Mouse (Mus musculus) brain, embryonic 18.5 days (tissue): ENCODE measurements around the gene Wfdc18.

Experiments
- DNase-seq: peaks from one replicate; pipeline ENCODE4 v3.0.0-alpha.2; 2012; ENCODE audit warnings: low read depth, low spot score

Gene Wfdc18

DNA sequence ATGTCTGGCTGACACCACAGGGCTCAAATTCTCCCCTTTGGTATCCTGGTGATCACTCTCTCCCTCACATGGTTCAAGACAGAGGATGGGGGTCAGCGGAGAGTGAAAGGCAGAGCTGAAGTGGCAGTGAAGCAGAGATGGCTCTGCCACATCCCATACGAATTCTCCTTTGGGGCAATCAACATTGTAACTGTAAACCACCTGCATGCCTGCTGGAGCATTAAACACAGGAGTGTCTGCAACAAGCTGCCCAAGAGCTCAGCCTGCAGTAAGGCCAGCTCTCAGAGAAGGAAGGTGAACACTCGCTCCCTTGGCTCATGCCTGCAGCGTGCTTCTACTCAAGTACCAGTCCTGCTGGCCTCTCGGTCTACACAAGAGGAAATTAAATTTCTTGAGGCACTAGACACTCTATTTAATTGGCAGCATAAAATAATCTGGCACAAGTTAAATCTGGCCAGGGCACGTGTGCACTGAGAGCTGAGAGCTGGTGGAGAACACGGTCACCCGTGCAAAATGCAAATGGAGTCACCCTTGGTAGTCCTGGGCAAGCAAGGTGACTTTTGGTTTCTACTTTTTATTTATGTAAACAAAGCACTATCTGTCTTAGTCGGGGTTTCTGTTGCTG lies 34.0 kb downstream of the Wfdc18 start:
- no peak for DNase-seq

DNA sequence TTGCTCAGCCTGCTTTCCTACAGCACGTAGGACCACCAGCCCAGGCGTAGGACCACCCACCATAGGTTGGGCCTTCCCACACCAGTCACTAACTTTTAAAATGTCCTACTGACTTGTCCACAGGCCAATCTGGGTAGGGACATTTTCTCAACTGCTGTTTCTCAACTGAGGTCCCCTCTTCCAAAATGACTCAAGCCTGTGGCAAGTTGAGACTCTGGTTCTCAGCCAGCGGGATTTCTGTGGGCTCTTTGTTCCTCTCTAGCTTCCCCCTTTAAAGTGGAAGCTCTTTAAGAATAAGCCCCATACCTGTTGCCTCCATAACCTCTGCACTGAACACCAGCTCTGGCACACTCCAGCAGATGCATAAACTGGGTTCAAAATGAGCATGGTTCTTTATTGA lies 34.7 kb downstream of the Wfdc18 start:
- DNase-seq = no peak

DNA sequence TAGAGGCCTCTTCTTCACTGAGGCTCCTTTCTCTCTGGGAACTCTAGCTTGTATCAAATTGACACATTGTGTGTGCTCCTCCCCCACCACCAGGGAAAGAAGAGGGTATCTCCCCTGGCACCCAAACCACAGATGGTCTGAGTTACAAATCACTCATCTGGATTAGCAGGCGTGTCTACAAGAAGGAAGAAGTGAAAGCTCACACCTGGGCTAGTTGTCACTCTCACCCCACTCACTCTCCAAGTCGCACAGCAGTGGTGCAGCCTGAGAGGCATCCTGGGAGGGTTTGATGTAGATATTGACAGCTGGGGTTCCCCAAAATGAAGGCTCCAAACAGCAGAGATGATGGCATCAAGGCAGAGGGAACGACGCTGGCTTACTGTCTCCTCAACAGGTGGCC lies 37.3 kb downstream of the Wfdc18 start:
- DNase-seq = no peak

DNA sequence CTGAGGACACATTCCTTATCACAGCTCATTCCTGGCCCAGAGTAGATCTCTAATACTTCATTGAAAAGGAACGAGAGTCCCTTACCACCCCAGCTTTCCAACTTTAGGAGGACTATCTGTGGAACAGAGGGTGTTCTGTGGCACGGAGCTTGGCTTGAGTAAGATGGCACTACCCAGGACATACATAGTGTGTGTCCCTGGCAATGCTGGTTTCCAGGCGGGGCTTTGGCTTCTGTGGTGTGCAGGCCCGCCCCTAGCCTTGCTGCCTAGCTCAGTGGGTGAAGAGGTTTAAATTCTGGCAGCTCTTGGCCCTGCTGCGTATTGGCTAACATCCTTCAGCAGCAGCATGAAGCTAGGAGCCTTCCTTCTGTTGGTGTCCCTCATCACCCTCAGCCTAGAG lies 37.9 kb downstream of the Wfdc18 start, which contains the start of gene Wfdc21:
Wfdc21 (plus strand) TSS at position 260 of the 400 bp plus-strand sequence.
- no peak for DNase-seq

DNA sequence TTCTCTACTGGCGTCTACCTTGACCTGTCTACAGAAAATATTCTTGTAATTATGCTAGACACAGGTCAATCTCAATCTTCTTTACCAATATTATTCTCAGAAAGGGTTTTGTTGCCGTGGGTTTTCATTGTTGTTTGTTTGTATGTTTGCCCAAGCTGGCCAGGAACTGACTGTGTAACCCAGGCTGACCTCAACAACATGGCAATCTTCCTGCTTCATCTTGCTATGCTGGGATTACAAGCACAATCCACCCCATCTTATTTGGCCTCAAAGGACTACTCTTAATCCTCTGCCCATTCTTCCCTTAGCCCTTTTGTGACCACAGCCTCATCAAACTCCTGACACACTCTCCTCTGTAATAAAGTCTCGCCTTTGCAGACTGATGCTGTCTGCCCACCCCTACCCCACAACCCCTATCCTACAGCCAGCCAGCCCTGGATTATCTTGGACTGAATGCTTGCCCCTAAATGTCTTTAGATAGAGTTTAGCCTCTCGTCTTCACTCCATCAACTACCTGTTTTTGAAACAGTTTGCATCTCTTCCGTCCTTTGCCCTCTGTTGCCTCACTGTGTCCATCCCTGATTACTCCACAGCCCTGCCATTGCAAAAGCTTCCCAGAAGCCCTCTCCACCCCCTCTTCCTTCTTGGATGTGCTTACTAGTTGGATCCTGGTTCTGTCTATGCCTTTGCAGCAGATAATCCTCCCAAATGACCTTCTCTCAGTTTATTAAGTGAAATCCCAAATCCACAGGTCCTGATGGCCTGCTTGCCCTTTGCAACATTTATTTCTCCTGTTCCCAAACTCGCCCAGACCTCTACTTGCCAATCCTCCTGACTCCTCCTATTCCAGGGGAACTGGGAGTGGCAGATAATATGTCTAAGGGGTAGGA lies 38.8 kb downstream of the Wfdc18 start:
- no peak for DNase-seq

DNA sequence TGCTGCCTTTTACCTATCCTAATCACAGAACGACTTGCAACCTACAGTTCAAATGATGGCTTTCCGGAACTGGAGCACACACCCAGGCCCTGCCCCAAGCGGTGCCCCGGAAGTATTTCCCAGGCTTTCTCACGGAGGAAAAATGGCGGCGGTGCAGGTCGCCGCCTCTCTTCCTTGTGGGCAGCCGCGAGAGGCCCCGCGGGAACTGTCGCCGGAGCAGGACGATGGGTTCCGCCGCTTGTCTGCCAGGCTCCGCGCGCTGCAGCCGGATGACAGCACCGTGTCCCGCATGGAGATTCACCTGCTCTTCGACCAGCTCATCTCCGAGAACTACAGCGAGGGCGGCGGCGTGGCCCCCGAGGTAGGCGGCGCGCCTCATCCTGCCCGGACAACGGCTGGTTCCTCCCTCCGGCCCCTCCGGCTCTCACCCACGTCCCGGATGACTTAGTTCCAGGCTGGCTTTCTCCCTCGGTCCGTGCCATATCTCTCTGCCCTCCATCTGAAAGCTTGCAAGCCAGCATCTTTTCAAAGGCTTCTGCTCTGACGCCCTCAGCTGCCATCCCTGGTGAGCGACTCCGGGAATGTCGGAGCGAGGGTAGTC lies 44.9 kb downstream of the Wfdc18 start, which contains the start of gene Heatr6:
Heatr6 (plus strand) TSS at position 116 of the 601 bp plus-strand sequence.
- peak; percentile 82 for DNase-seq

DNA sequence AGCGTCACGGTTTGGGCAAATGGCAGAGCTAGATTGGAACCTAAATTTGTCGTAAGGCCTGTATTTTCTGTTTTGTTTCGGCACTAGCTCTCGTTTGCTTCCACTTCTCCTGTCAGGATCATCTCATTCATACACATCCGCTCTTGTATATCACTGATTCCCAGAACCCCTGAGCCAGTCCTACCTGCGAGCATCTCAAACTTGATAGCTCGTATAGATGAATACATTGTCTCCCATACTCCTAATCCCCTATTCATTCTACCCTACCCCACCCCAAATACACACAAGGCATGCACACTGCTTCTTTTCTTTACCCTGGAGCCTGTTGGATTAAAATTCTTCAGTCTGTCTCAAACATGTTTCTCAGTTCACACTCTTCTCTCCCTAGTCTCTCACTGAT lies 45.4 kb downstream of the Wfdc18 start:
- no peak for DNase-seq
